Mouse (Mus musculus) liver, postnatal 0 days (tissue): ENCODE data around the gene Abl2. TPM values are rescaled to one million over a fixed set of nuclear protein-coding genes. Genes with fewer than 3 reads are reported as not detected.

Source experiments
- ATAC-seq: fragments of 200-750 bp; cut with Nextera tagmentation; 2 replicates; pipeline ENCODE4 v1.8.0; 2017; ENCODE audit warnings: mild to moderate bottlenecking, moderate library complexity
- DNase-seq: peaks from one replicate; pipeline ENCODE4 v3.0.0-alpha.2; 2016
- H3K27ac ChIP-seq: fragments of 300-500 bp; sonication (generic); 2 replicates; pipeline ENCODE4 v1.5.1; 2014; ENCODE audit warnings: antibody characterized with exemption, moderate library complexity, mild to moderate bottlenecking, low read depth
- H3K27me3 ChIP-seq: fragments of 300-500 bp; sonication (generic); 2 replicates; pipeline ENCODE4 v1.6.1; 2014; ENCODE audit warnings: low read length, control low read depth, mixed read lengths; ENCODE audit not compliant: insufficient read depth
- H3K36me3 ChIP-seq: fragments of 300-500 bp; sonication (generic); replicated peaks from 2 replicates; pipeline ENCODE4 v1.6.1; 2014; ENCODE audit warnings: mild to moderate bottlenecking, control low read depth, low read length, moderate library complexity, mixed read lengths; ENCODE audit not compliant: insufficient read depth
- H3K4me1 ChIP-seq: fragments of 300-500 bp; sonication (generic); 2 replicates; pipeline ENCODE4 v1.6.1; 2014; ENCODE audit warnings: antibody characterized with exemption, mild to moderate bottlenecking, control low read depth; ENCODE audit not compliant: insufficient read depth
- H3K4me2 ChIP-seq: fragments of 300-500 bp; sonication (generic); 2 replicates; pipeline ENCODE4 v1.6.1; 2014; ENCODE audit warnings: low read depth, mild to moderate bottlenecking, low read length, moderate library complexity, mixed read lengths
- H3K4me3 ChIP-seq: fragments of 300-500 bp; sonication (generic); 2 replicates; pipeline ENCODE4 v1.5.1; 2014; ENCODE audit warnings: low read depth, low read length
- H3K9ac ChIP-seq: fragments of 300-500 bp; sonication (generic); replicated peaks from 2 replicates; pipeline ENCODE4 v1.6.1; 2014; ENCODE audit warnings: mild to moderate bottlenecking, moderate library complexity
- H3K9me3 ChIP-seq: fragments of 300-500 bp; sonication (generic); 2 replicates; pipeline ENCODE4 v1.6.1; 2016; ENCODE audit warnings: mild to moderate bottlenecking, control low read depth, low read length, mixed read lengths
- CTCF ChIP-seq: sonication (generic); IDR thresholded peaks from 2 replicates; pipeline ENCODE4 v1.5.1; 2016; ENCODE audit warnings: antibody characterized with exemption, low read depth
- EP300 ChIP-seq: IDR thresholded peaks from 2 replicates; pipeline ENCODE4 v1.6.1; 2016; ENCODE audit warnings: antibody characterized with exemption, low read depth, mild to moderate bottlenecking
- WGBS: fragments of 180-500 bp; shearing (Covaris S2); extraction: QIAGEN DNeasy Blood & Tissue Kit; methylation state at CpG from one replicate; pipeline ENCODE4 v1.1.7; 2014; ENCODE audit not compliant: insufficient replicate concordance; 5-methylcytosine and 5-hydroxymethylcytosine counted together
- polyA plus RNA-seq: library from polyadenylated mRNA; unstranded; fragments of >200 nt; fragmentation: Nextera tagmentation; extraction: Ambion mirVana; gene quantifications from 2 replicates; pipeline ENCODE4 v1.2.1, GENCODE M21; 2015

Gene Abl2
- polyA plus RNA-seq, 1 experiment from 2014 or later, result 0.89 TPM

DNA sequence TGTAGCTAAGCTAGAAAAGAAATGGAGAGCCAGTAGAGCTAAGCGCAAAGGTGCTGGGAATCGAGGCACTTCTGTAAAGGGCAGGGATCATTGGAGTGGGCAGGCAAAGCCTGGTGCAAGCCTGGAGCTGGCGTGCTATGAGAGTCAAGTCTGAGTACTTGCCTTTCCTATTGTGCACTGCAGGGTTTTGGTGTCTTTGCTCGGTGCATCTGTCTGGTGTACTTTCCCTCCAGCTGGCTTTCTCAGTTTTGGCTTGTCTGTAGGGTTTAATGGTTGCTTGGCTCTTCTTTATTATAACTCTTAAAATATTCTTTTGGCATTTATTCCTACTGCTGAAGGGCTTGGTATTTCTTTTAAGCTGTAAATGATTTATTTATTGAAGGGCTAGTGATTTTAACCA lies 14.4 kb downstream of the Abl2 start:
- 73% methylated on average over 4 of the region's 4 CpGs for WGBS

DNA sequence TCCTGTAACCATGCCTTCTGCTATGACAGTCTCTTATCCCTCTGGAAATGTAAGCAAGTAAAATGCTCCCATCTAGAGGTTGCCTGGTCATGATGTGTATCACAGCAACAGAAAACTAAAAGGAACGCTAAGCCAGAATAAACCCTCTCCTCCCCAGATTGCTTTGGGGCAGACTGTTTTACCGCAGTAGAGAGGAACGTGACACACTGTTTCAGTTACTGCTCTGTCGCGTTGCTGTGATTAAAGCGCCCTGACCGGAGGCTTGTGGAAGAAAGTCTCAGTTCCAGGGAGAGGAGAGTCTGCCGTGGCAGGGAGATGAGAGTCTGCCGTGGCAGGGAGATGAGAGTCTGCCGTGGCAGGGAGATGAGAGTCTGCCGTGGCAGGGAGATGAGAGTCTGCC lies 22.6 kb downstream of the Abl2 start:
- no peaks in the 10 kb centered on the region for H3K4me1 ChIP-seq
- no peaks in the 10 kb centered on the region for H3K36me3 ChIP-seq
- H3K9ac ChIP-seq, result no peak overlapping the region
- H3K4me3 ChIP-seq, result no peak overlapping the region
- no peaks in the 10 kb centered on the region for H3K9me3 ChIP-seq
- H3K4me2 ChIP-seq, result no peak overlapping the region
- TF ChIP-seq CTCF, result no peak
- no peak for TF ChIP-seq EP300
- DNase-seq (no peak), ATAC-seq (no peak)
- no peak overlapping the region for H3K27ac ChIP-seq
- no peaks in the 10 kb centered on the region for H3K27me3 ChIP-seq
- 76% methylated on average over 11 of the region's 11 CpGs for WGBS

More for the DNA sequence above, 14.4 kb downstream of the Abl2 start:
- no peak for ATAC-seq
- no peak overlapping the region for H3K4me2 ChIP-seq
- 0 out of 2 replicates have a peak, but pooled peaks cover 2% of the 10 kb centered on the region for H3K4me1 ChIP-seq
- H3K4me3 ChIP-seq, result no peak overlapping the region
- H3K9me3 ChIP-seq, result no peaks in the 10 kb centered on the region
- DNase-seq, result no peak
- no peak overlapping the region for H3K9ac ChIP-seq
- no peaks in the 10 kb centered on the region for H3K27me3 ChIP-seq
- H3K36me3 ChIP-seq, result no peaks in the 10 kb centered on the region
- no peak for TF ChIP-seq EP300
- no peak for TF ChIP-seq CTCF
- H3K27ac ChIP-seq, result no peak overlapping the region

DNA sequence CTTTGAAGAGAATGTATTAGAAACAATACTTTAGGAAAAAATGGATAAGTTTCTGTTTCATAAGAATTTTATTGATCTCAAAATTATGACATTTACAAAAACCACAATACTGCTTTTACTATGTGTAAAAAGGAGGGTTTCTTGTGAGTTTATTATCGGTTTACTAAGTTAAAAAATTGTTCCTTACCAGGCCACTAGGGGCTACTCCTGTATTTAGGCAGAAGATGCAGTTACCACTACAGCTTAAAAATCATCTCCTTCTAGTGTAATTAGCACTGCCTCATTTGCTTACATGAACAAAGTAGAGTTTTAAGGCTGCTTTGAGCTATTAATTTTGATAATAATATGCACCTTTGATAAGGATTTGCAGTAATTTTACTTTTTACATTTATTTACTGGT lies 25.6 kb downstream of the Abl2 start:
- 53% methylated on average over 1 of the region's 1 CpGs for WGBS
- no peak overlapping the region for H3K9ac ChIP-seq
- TF ChIP-seq CTCF (peak; percentile 59), EP300 (no peak)
- no peaks in the 10 kb centered on the region for H3K27me3 ChIP-seq
- H3K36me3 ChIP-seq, result no peaks in the 10 kb centered on the region
- H3K4me3 ChIP-seq, result no peak overlapping the region
- no peak for DNase-seq
- no peaks in the 10 kb centered on the region for H3K9me3 ChIP-seq
- H3K27ac ChIP-seq, result no peak overlapping the region
- H3K4me2 ChIP-seq, result no peak overlapping the region
- no peaks in the 10 kb centered on the region for H3K4me1 ChIP-seq
- ATAC-seq, result no peak

DNA sequence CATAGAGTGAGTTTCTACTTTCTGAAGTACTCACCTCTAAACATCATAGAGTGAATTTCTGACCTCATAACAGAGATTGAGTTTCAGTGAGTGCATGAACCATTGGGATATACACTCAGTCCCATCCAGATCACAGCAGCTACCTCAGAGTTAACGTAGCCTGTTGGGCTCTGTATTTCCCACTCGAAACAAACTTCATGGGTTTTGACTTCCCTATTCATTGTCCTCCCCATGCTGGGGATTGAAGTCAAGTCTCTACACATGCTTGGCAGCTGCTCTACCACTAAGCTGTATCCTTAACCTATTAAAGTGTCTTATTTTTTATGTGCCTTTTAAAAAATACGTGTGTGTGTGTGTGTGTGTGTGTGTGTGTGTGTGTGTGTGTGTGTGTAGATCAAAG lies 26.9 kb downstream of the Abl2 start:
- WGBS, result 72% methylated on average over 3 of the region's 3 CpGs
- Histone ChIP-seq H3K27me3 (no peaks in the 10 kb centered on the region), H3K9ac (no peak overlapping the region), H3K36me3 (no peaks in the 10 kb centered on the region), H3K9me3 (no peaks in the 10 kb centered on the region), H3K4me1 (no peaks in the 10 kb centered on the region), H3K4me3 (no peak overlapping the region), H3K27ac (no peak overlapping the region), H3K4me2 (no peak overlapping the region)
- ATAC-seq (no peak), DNase-seq (no peak)
- TF ChIP-seq EP300 (no peak), CTCF (no peak)

DNA sequence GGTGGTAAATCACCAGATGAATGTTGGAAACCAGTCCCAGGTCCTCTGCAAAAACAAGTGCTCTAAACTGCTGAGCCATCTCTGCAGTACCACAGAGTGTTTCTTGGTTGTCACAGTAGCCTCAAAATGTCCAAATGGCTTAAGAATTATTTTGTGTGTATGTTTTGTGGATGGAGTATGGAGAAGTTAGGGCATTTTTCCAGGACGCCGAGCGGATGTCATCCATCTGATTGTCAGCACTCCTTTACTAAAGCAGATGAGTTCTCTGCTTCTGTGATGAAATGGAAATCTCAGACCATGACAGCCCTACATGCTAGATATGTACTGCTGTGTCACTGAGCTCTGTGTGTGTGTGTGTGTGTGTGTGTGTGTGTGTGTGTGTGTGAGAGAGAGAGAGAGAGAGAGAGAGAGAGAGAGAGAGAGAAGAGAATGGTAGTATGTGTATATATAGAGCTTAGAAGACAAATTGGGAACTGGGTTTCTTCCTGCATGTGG lies 31.3 kb downstream of the Abl2 start:
- no peaks in the 10 kb centered on the region for H3K36me3 ChIP-seq
- H3K27ac ChIP-seq, result no peak overlapping the region
- no peaks in the 10 kb centered on the region for H3K9me3 ChIP-seq
- DNase-seq, result no peak
- no peak overlapping the region for H3K4me2 ChIP-seq
- ATAC-seq, result no peak
- no peaks in the 10 kb centered on the region for H3K27me3 ChIP-seq
- 77% methylated on average over 3 of the region's 3 CpGs for WGBS
- H3K4me3 ChIP-seq, result no peak overlapping the region
- no peak overlapping the region for H3K9ac ChIP-seq
- no peaks in the 10 kb centered on the region for H3K4me1 ChIP-seq
- TF ChIP-seq EP300 (no peak), CTCF (no peak)

DNA sequence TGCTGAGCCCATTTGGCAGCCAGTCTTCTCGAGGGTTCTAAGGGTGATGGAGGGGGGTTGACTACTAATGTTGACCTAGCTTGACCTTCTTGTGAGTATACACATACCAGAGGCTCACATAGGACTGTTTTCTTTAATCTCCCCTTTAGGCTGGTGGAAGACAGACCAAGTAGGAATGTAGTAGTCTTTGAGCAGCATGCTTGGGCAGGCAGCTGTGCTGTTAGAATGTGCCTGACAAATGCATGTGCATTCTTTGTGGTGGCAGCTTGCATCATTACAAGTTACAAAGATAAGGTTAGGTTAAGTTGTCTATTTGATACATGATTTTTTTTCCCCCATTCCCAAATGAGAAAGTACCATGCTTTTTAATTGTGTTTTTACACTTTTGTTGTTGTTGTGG lies 31.8 kb downstream of the Abl2 start:
- H3K27me3 ChIP-seq, result no peaks in the 10 kb centered on the region
- WGBS, result 38% methylated on average over 1 of the region's 1 CpGs
- DNase-seq (no peak), ATAC-seq (no peak)
- TF ChIP-seq EP300, result no peak
- no peak for TF ChIP-seq CTCF
- H3K4me3 ChIP-seq, result no peak overlapping the region
- H3K36me3 ChIP-seq, result no peaks in the 10 kb centered on the region
- H3K9ac ChIP-seq, result no peak overlapping the region
- H3K9me3 ChIP-seq, result no peaks in the 10 kb centered on the region
- no peak overlapping the region for H3K4me2 ChIP-seq
- H3K27ac ChIP-seq, result no peak overlapping the region
- no peaks in the 10 kb centered on the region for H3K4me1 ChIP-seq

DNA sequence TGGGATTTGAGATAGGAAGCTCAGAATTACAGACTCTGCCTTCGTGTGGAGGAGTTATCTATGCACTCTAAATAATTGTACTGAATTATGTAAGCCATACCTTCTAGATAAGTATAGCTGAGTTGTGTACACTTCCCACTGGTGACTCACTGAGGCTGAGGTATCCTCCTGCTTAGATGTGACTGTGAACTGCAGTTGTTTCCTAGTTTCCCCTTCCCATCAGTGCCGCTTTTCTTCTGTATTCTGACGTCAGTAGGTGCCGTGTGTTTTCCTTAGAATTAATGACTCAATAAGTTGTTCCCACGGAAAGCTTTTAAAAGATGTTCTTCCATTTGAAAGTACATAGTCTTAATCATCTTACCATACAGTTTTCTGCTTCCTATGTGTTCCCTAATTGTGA lies 34.7 kb downstream of the Abl2 start:
- no peaks in the 10 kb centered on the region for H3K36me3 ChIP-seq
- H3K9me3 ChIP-seq, result no peaks in the 10 kb centered on the region
- H3K27ac ChIP-seq, result no peak overlapping the region
- H3K4me1 ChIP-seq, result no peaks in the 10 kb centered on the region
- no peaks in the 10 kb centered on the region for H3K27me3 ChIP-seq
- no peak overlapping the region for H3K4me3 ChIP-seq
- H3K4me2 ChIP-seq, result no peak overlapping the region
- 62% methylated on average over 5 of the region's 5 CpGs for WGBS
- DNase-seq (no peak), ATAC-seq (no peak)
- TF ChIP-seq EP300 (no peak), CTCF (no peak)
- no peak overlapping the region for H3K9ac ChIP-seq
